Mouse (Mus musculus) CD4-positive, CD25-positive, alpha-beta regulatory T cell, adult 9 weeks (primary cell): ENCODE data around the gene Zfp369. TPM values are rescaled to one million over a fixed set of nuclear protein-coding genes. Genes with fewer than 3 reads are reported as not detected.

Experiments
- polyA plus RNA-seq: library from polyadenylated mRNA; unstranded; fragments of 100-300 nt; shearing (Covaris generic); gene quantifications from one replicate; pipeline ENCODE4 v1.2.1, GENCODE M21; 2017

Zfp369 gene
- polyA plus RNA-seq: 16.6 TPM

DNA sequence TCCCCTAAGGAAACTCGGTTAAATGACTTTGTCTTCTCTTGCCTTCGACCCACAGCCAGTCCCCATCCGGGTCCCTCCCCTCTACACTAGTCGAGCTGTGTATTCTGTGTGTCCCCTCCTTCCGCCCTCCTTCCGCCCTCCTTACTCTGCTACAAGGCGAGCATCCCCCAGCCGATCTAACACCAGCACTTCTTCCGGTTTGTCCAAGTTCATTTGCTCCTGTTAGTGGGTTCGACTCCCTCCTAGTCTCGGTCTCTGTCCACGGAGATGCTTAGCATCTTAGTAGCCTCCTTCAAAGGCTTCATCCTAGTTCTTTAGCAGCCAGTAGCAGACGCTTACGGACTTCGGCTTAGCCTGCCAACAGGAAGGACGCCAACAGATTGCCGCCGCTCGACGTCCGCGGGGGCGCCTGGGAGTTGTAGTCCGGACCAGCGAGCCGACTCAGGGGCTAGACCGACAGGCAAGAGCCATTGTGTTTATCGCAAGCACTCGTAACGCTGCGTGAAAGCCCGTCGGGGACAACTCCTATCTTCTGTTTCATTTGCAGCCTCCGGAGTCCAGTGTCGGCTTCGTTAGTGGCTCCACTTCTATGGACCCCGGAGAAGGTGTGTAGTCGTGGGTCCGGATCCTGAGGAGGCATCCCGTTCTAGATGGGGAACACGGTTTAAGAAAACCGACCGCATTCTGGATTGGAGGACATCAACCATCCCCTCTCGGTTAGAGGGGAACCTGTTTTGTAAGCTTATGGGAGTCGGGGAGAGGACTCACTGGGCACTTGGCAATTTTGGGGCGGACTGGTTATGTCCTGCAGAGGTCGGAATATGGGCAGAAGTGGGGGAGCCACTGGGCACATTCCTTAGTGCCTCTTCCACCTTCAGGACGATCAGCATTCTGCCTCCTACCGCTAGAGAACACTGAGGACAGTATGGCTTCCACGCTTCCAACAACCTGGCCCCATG lies at the start of gene Zfp369:
Zfp369 (plus strand) TSS at position 432 of the 959 bp plus-strand sequence.

DNA sequence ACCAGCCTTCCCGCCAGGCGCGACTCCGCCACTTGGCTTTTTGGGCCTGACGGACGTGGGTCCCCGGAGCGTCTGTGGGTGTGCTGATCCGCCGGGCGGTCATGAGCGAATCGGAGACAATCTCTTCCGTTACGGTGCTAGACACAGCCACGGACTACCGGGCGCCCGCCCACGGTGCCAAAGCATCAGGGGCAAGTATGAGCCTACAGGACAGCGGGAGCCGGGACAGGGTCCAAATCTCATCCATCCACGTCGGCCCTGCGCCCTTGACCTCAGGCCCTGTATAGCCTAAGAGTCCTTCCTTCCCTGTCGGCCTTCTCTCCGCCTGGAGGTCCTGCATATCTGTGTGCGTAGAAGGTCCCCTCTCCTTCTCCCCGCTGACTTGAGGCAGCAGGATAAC lies 19.4 kb upstream of the Zfp369 start, which contains the start of gene Gm10775:
Gm10775 (plus strand) TSS at position 301 of the 400 bp plus-strand sequence.

Other genes starting within 250 kb of the Zfp369 start
- gene Spata31d1c, start 245.8 kb upstream of the Zfp369 start, polyA plus RNA-seq: not detected
- not detected for gene Prss47, start 226.1 kb upstream of the Zfp369 start, polyA plus RNA-seq
- 15.3 TPM for gene Mfsd14b, start 165.8 kb upstream of the Zfp369 start, polyA plus RNA-seq
- gene Olfr465-ps1, start 140.7 kb upstream of the Zfp369 start, polyA plus RNA-seq: not detected
- not detected for gene Olfr466, start 128.6 kb upstream of the Zfp369 start, polyA plus RNA-seq
- not detected for gene Nlrp4f, start 72.8 kb upstream of the Zfp369 start, polyA plus RNA-seq
- not detected for gene Gm10775, start 19.3 kb upstream of the Zfp369 start, polyA plus RNA-seq
- gene Gm10139, start 233.9 kb downstream of the Zfp369 start, polyA plus RNA-seq: not detected